Mouse (Mus musculus) MEL (cell line): ENCODE measurements around the gene Hmgn1. TPM values are rescaled to one million over a fixed set of nuclear protein-coding genes. Genes with fewer than 3 reads are reported as not detected.

Experiments used
- DNase-seq: peaks from one replicate; pipeline ENCODE4 v3.0.0; 2011; ENCODE audit warnings: low read depth, low spot score
- H3K27ac ChIP-seq: 2 replicates; pipeline ENCODE4 v1.5.1; 2012; ENCODE audit warnings: low read depth, mild to moderate bottlenecking, control low read depth, low read length, moderate library complexity; ENCODE audit not compliant: control insufficient read depth
- H3K27me3 ChIP-seq, 2 experiments: fragments of 150-350 bp in 1 of 2; sonication (generic) in 1 of 2; 2 replicates each; pipeline ENCODE4 v1.6.1; 2012; ENCODE audit warnings: low read length in 2 of 2, mild to moderate bottlenecking in 2 of 2, improper control_type of control experiment in 1 of 2, moderate library complexity in 1 of 2; ENCODE audit not compliant: insufficient read depth in 2 of 2, control insufficient read depth in 1 of 2
- H3K36me3 ChIP-seq, 2 experiments: 2 replicates each; pipeline ENCODE4 v1.6.1; 2012 to 2014; ENCODE audit warnings: low read length in 2 of 2, improper control_type of control experiment in 1 of 2, inconsistent platforms in 1 of 2, mild to moderate bottlenecking in 1 of 2; ENCODE audit not compliant: insufficient read depth in 2 of 2, control insufficient read depth in 1 of 2
- H3K4me1 ChIP-seq, 2 experiments: fragments of 150-350 bp in 1 of 2; sonication (generic) in 1 of 2; 2 replicates each; pipeline ENCODE4 v1.6.1; 2012; ENCODE audit warnings: low read length in 2 of 2, improper control_type of control experiment in 1 of 2, mild to moderate bottlenecking in 1 of 2; ENCODE audit not compliant: insufficient read depth in 2 of 2, control insufficient read depth in 1 of 2
- H3K4me3 ChIP-seq, 2 experiments: fragments of 150-350 bp in 1 of 2; sonication (generic) in 1 of 2; 2 replicates each; pipeline ENCODE4 v1.5.1; 2012; ENCODE audit warnings: low read depth in 2 of 2, low read length in 2 of 2, mild to moderate bottlenecking in 2 of 2, moderate library complexity in 2 of 2, control low read depth in 1 of 2, improper control_type of control experiment in 1 of 2; ENCODE audit not compliant: control insufficient read depth in 1 of 2, insufficient read depth in 1 of 2
- H3K79me2 ChIP-seq: 2 replicates; pipeline ENCODE4 v1.6.1; 2012; ENCODE audit warnings: mild to moderate bottlenecking, low read length, moderate library complexity; ENCODE audit not compliant: control insufficient read depth, poor library complexity, insufficient read depth
- H3K9ac ChIP-seq: 2 replicates; pipeline ENCODE4 v1.6.1; 2012; ENCODE audit warnings: low read depth, mild to moderate bottlenecking, control low read depth, low read length, moderate library complexity; ENCODE audit not compliant: control insufficient read depth, poor library complexity, severe bottlenecking
- H3K9me3 ChIP-seq: fragments of 150-350 bp; sonication (generic); replicated peaks from 2 replicates; pipeline ENCODE4 v1.6.1; 2012; ENCODE audit warnings: mild to moderate bottlenecking, low read length, improper control_type of control experiment, moderate library complexity; ENCODE audit not compliant: insufficient read depth
- BHLHE40 ChIP-seq: IDR thresholded peaks from 2 replicates; pipeline ENCODE4 v1.6.1; 2012; ENCODE audit warnings: low read depth, mild to moderate bottlenecking, inconsistent platforms, low read length, improper control_type of control experiment, borderline replicate concordance
- CHD2 ChIP-seq: IDR thresholded peaks from 2 replicates; pipeline ENCODE4 v1.6.1; 2011; ENCODE audit warnings: low read length, improper control_type of control experiment
- ELF1 ChIP-seq: IDR thresholded peaks from 2 replicates; pipeline ENCODE4 v1.6.1; 2014; ENCODE audit warnings: low read depth, mild to moderate bottlenecking, inconsistent platforms, low read length, improper control_type of control experiment, moderate library complexity
- EP300 ChIP-seq, 2 experiments: IDR thresholded peaks; 2 replicates each; pipeline ENCODE4 v1.6.1; 2011; ENCODE audit warnings: improper control_type of control experiment in 2 of 2, low read length in 2 of 2, low read depth in 1 of 2, mild to moderate bottlenecking in 1 of 2
- ETS1 ChIP-seq: IDR thresholded peaks from 2 replicates; pipeline ENCODE4 v1.6.1; 2012; ENCODE audit warnings: low read depth, mild to moderate bottlenecking, inconsistent platforms, low read length, improper control_type of control experiment, moderate library complexity
- MAX ChIP-seq: IDR thresholded peaks from 2 replicates; pipeline ENCODE4 v1.6.1; 2011; ENCODE audit warnings: low read length, improper control_type of control experiment
- MAZ ChIP-seq: IDR thresholded peaks from 2 replicates; pipeline ENCODE4 v1.6.1; 2012; ENCODE audit warnings: low read depth, mild to moderate bottlenecking, inconsistent platforms, low read length, improper control_type of control experiment
- MXI1 ChIP-seq: IDR thresholded peaks from 2 replicates; pipeline ENCODE4 v1.6.1; 2011; ENCODE audit warnings: mild to moderate bottlenecking, low read depth, low read length, improper control_type of control experiment
- NRF1 ChIP-seq: IDR thresholded peaks from 2 replicates; pipeline ENCODE4 v1.6.1; 2014; ENCODE audit warnings: low read depth, mild to moderate bottlenecking, inconsistent platforms, low read length, improper control_type of control experiment, moderate library complexity; ENCODE audit not compliant: poor library complexity, insufficient read depth, severe bottlenecking
- POLR2A ChIP-seq, 2 experiments: IDR thresholded peaks; 2 replicates each; pipeline ENCODE4 v1.6.1; 2011 to 2012; ENCODE audit warnings: low read length in 2 of 2, mild to moderate bottlenecking in 2 of 2, control low read depth in 1 of 2, improper control_type of control experiment in 1 of 2, low read depth in 1 of 2, moderate library complexity in 1 of 2; ENCODE audit not compliant: control insufficient read depth in 1 of 2, insufficient read depth in 1 of 2, poor library complexity in 1 of 2
- POLR2AphosphoS5 ChIP-seq: IDR thresholded peaks from 2 replicates; pipeline ENCODE4 v1.6.1; 2012; ENCODE audit warnings: low read depth, borderline replicate concordance, mild to moderate bottlenecking, inconsistent platforms, low read length, moderate library complexity, mixed read lengths
- RAD21 ChIP-seq: IDR thresholded peaks from 2 replicates; pipeline ENCODE4 v1.6.1; 2011; ENCODE audit warnings: mild to moderate bottlenecking, low read depth, low read length, improper control_type of control experiment
- RCOR1 ChIP-seq: IDR thresholded peaks from 2 replicates; pipeline ENCODE4 v1.6.1; 2012; ENCODE audit warnings: low read depth, mild to moderate bottlenecking, inconsistent platforms, low read length, improper control_type of control experiment
- SIN3A ChIP-seq: IDR thresholded peaks from 2 replicates; pipeline ENCODE4 v1.6.1; 2012; ENCODE audit warnings: low read length, improper control_type of control experiment, inconsistent platforms
- UBTF ChIP-seq: IDR thresholded peaks from 2 replicates; pipeline ENCODE4 v1.6.1; 2012; ENCODE audit warnings: low read depth, mild to moderate bottlenecking, inconsistent platforms, low read length, improper control_type of control experiment, moderate library complexity, borderline replicate concordance; ENCODE audit not compliant: insufficient read depth
- USF1 ChIP-seq: IDR thresholded peaks from 2 replicates; pipeline ENCODE4 v1.6.1; 2014; ENCODE audit warnings: low read depth, mild to moderate bottlenecking, inconsistent platforms, low read length, improper control_type of control experiment, moderate library complexity
- ZMIZ1 ChIP-seq: IDR thresholded peaks from 2 replicates; pipeline ENCODE4 v1.6.1; 2012; ENCODE audit warnings: low read depth, mild to moderate bottlenecking, inconsistent platforms, low read length, improper control_type of control experiment, moderate library complexity
- polyA plus RNA-seq, 2 experiments: library from polyadenylated mRNA; stranded (reverse) in 1 of 2; unstranded in 1 of 2; fragments of >175 nt in 1 of 2; fragments of >200 nt in 1 of 2; gene quantifications; 2 replicates each; pipeline versions ENCODE4 v1.2.1 to v1.2.4; 2012; ENCODE audit warnings: low replicate concordance in 2 of 2, low read depth in 1 of 2; ENCODE audit not compliant: insufficient read length in 2 of 2, insufficient read depth in 1 of 2, missing spikeins in 1 of 2
- total RNA-seq: library from RNA; depleted of rRNA; stranded (reverse); fragments of 300-350 nt; gene quantifications from 2 replicates; pipeline ENCODE4 v1.2.3, GENCODE M21; 2012

Hmgn1 gene
- total and polyA plus RNA-seq, 3 experiments = 185 to 778 (median 246) TPM

DNA sequence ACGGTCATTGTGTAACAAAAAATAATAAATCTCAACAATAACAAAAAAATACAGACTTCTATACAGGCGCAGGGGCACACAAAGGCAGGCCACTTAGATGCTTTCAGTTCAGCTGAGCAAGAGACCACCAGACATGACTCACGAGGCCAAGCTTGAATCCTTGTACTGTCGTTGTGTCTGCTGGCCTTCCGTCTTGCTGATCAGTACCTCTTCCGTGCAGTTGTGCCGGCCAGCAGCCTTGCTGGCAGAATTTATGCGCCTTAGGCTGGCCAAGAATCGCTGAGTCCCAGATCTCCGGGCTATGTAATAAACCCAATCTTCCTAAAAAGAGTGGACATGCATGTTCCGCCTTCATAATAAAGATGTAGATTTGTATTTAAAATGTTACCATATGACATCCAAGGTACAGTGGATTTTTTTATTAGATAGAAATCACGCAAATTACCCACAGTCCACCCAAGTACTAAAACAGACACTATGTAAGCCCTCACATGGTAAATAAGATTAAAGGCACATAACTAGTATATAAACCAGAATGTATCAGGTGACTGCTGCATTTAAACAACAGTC is 31.1 kb upstream of the Hmgn1 start:
- no peaks in the 10 kb centered on the region; a peak in 2 of 4 replicates for H3K36me3 ChIP-seq
- no peaks in the 10 kb centered on the region for H3K9me3 ChIP-seq
- no peaks in the 10 kb centered on the region for H3K27me3 ChIP-seq
- no peak overlapping the region for H3K9ac ChIP-seq
- H3K79me2 ChIP-seq = no peaks in the 10 kb centered on the region
- TF ChIP-seq ZMIZ1 (no peak), CHD2 (no peak), SIN3A (no peak), BHLHE40 (no peak), MXI1 (no peak), POLR2AphosphoS5 (no peak), ELF1 (no peak), MAZ (no peak), MAX (no peak), POLR2A (IDR thresholded peaks at IDR 0.05; ENCODE audit: control insufficient read depth in 1 of 2, insufficient read depth in 1 of 2, low read depth in 1 of 2, low read length in 2 of 2, poor library complexity in 1 of 2) (no peak), ETS1 (no peak), RCOR1 (no peak), RAD21 (no peak)
- no peaks in the 10 kb centered on the region for H3K4me1 ChIP-seq
- no peak for DNase-seq
- no peak overlapping the region for H3K27ac ChIP-seq
- H3K4me3 ChIP-seq = no peak overlapping the region

DNA sequence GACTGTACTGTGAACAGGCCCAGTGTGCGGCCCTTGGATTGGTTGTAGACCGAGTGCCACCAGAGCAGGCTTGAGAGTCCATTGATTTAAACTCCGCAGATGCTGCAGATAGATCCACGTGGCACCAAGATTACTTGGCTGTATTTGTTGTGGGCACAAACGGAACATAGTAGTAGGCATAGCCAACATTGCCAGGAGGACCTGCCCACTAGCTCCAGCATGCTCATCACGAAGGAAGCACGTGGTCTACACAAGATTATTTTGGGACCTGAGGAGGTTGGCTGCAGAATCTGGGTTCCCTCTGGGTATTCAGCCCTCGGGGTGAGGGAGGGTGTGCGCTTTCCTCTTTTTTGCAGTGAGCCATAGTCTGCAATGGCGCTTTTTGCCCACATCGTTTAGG is 29.6 kb upstream of the Hmgn1 start:
- H3K36me3 ChIP-seq = no peaks in the 10 kb centered on the region; a peak in 2 of 4 replicates
- H3K4me1 ChIP-seq = no peaks in the 10 kb centered on the region
- H3K9me3 ChIP-seq = no peaks in the 10 kb centered on the region
- TF ChIP-seq EP300 (IDR thresholded peaks at IDR 0.05; ENCODE audit: low read depth in 1 of 2, low read length in 2 of 2) (no peak), UBTF (no peak), NRF1 (no peak), USF1 (no peak)
- TF ChIP-seq, all 39 proteins: peak for 0
- Histone ChIP-seq H3K9ac (no peak overlapping the region), H3K27me3 (no peaks in the 10 kb centered on the region), H3K4me3 (no peak overlapping the region), H3K27ac (no peak overlapping the region), H3K79me2 (no peaks in the 10 kb centered on the region)
- no peak for DNase-seq
